Mouse (Mus musculus) intestine, postnatal 0 days (tissue): Measurements from ENCODE around the gene Krt1. TPM values are rescaled to one million over a fixed set of nuclear protein-coding genes. Genes with fewer than 3 reads are reported as not detected.

ENCODE experiments used
- ATAC-seq: fragments of 200-750 bp; cut with Nextera tagmentation; 2 replicates; pipeline ENCODE4 v1.8.0; 2017; ENCODE audit warnings: mild to moderate bottlenecking, moderate TSS enrichment, moderate library complexity
- H3K27ac ChIP-seq: fragments of 300-500 bp; sonication (generic); 2 replicates; pipeline ENCODE4 v1.5.1; 2014; ENCODE audit warnings: mild to moderate bottlenecking, low read depth, low read length, moderate library complexity
- H3K27me3 ChIP-seq: fragments of 300-500 bp; sonication (generic); replicated peaks from 2 replicates; pipeline ENCODE4 v1.6.1; 2014; ENCODE audit warnings: low read length, mixed read lengths; ENCODE audit not compliant: control insufficient read depth, insufficient read depth
- H3K36me3 ChIP-seq: fragments of 300-500 bp; sonication (generic); 2 replicates; pipeline ENCODE4 v1.6.1; 2014; ENCODE audit warnings: mild to moderate bottlenecking, moderate library complexity; ENCODE audit not compliant: control insufficient read depth, insufficient read depth
- H3K4me1 ChIP-seq: fragments of 300-500 bp; sonication (generic); replicated peaks from 2 replicates; pipeline ENCODE4 v1.6.1; 2014; ENCODE audit warnings: antibody characterized with exemption, low read length, mixed read lengths; ENCODE audit not compliant: control insufficient read depth, insufficient read depth
- H3K4me2 ChIP-seq: fragments of 300-500 bp; sonication (generic); replicated peaks from 2 replicates; pipeline ENCODE4 v1.6.1; 2014; ENCODE audit warnings: low read depth, mild to moderate bottlenecking, moderate library complexity
- H3K4me3 ChIP-seq: fragments of 300-500 bp; sonication (generic); 2 replicates; pipeline ENCODE4 v1.5.1; 2014; ENCODE audit warnings: low read depth, low read length
- H3K9ac ChIP-seq: fragments of 300-500 bp; sonication (generic); 2 replicates; pipeline ENCODE4 v1.6.1; 2014; ENCODE audit warnings: mild to moderate bottlenecking, low read depth, low read length
- H3K9me3 ChIP-seq: fragments of 300-500 bp; sonication (generic); 2 replicates; pipeline ENCODE4 v1.6.1; 2016; ENCODE audit warnings: mixed run types; ENCODE audit not compliant: control insufficient read depth
- CTCF ChIP-seq: sonication (generic); IDR thresholded peaks from 2 replicates; pipeline ENCODE4 v1.5.1; 2016; ENCODE audit warnings: low read depth, mild to moderate bottlenecking, control low read depth, antibody characterized with exemption, moderate library complexity
- WGBS: fragments of 180-500 bp; shearing (Covaris S2); extraction: QIAGEN DNeasy Blood & Tissue Kit; methylation state at CpG from one replicate; pipeline ENCODE4 v1.1.7; 2014; 5-methylcytosine and 5-hydroxymethylcytosine counted together
- microRNA-seq: library from miRNA; unstranded; fragments of <30 nt; microRNA quantifications from one replicate; pipeline ENCODE4, GENCODE M21; 2016
- polyA plus RNA-seq: library from polyadenylated mRNA; unstranded; fragments of >200 nt; fragmentation: Nextera tagmentation; extraction: Ambion mirVana; gene quantifications from 2 replicates; pipeline ENCODE4 v1.2.1, GENCODE M21; 2015

Krt1 gene
- polyA plus RNA-seq, 1 experiment from 2014 or later = 0.50 TPM

DNA sequence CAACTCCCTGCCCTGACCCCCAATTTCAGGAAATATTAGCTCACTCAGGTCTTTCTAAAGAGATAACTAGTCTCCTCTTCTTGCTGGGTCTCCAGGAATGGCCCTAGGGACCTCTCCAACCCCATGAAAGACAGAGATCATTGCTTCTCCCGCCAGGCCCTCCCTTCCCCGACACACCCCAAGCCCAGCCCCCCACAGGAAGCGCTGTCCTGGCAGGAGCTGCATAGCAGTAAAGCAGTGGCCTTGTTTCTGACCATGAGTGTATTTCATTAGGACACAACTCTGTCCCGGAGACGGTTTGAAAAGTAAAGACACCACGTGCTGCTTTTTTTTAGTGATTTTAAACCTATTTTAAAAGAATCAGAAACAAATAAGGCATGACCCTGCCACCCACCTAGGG is 17.5 kb downstream of the Krt1 start:
- no peak for TF ChIP-seq CTCF
- no peaks in the 10 kb centered on the region for H3K4me1 ChIP-seq
- no peaks in the 10 kb centered on the region for H3K27me3 ChIP-seq
- H3K4me3 ChIP-seq = no peak overlapping the region
- H3K36me3 ChIP-seq = no peaks in the 10 kb centered on the region
- no peak overlapping the region for H3K9ac ChIP-seq
- no peaks in the 10 kb centered on the region for H3K9me3 ChIP-seq
- ATAC-seq = no peak
- no peak overlapping the region for H3K27ac ChIP-seq
- no peak overlapping the region for H3K4me2 ChIP-seq
- WGBS = 38% methylated on average over 6 of the region's 6 CpGs

DNA sequence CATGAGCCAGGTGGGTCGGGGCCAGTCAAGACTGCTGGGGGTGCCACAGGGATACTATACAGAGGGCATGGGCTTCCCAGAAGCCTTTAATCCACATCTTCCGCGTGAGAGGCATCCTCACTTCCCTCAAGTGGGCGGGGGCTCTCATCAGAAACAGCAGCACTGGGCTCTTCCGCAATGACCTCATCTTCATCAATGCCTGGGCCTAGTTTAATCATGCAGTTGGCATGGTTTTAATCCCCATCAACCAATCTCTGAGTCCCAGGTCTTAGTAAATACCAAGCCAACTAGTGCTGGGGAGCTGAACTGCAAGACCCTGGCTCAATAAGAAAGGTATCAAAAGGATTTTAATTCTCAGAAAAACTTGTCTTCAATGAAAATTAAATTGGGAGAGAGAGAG is 21.2 kb downstream of the Krt1 start:
- no peak for TF ChIP-seq CTCF
- WGBS = 72% methylated on average over 5 of the region's 5 CpGs
- H3K9me3 ChIP-seq = no peaks in the 10 kb centered on the region
- H3K4me2 ChIP-seq = no peak overlapping the region
- H3K27me3 ChIP-seq = no peaks in the 10 kb centered on the region
- H3K27ac ChIP-seq = no peak overlapping the region
- no peak overlapping the region for H3K9ac ChIP-seq
- ATAC-seq = no peak
- no peak overlapping the region for H3K4me3 ChIP-seq
- no peaks in the 10 kb centered on the region for H3K4me1 ChIP-seq
- H3K36me3 ChIP-seq = no peaks in the 10 kb centered on the region

DNA sequence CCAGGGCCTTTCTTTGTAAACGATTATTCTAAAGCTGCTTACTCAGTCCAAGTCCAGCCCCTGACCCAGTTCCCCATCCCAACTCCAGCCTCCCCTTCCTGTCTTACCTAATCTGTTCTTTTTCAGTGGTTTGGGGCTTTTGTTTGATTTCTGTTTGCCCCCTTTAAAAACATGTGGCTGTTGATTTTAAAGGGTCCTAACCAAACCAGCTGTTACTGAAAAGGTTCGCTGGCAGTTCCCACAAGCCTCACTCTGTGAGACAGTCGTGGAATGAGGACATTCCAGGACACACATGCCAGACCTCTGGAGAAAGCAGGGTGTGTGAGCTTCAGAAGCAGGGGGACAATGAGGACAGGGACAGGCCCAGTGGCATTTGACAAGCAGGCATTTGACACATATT is 28.8 kb downstream of the Krt1 start:
- WGBS = 19% methylated on average over 3 of the region's 3 CpGs
- no peaks in the 10 kb centered on the region for H3K4me1 ChIP-seq
- no peak for TF ChIP-seq CTCF
- H3K36me3 ChIP-seq = no peaks in the 10 kb centered on the region
- H3K9ac ChIP-seq = no peak overlapping the region
- H3K9me3 ChIP-seq = no peaks in the 10 kb centered on the region
- H3K4me3 ChIP-seq = no peak overlapping the region
- H3K27ac ChIP-seq = no peak overlapping the region
- no peaks in the 10 kb centered on the region for H3K27me3 ChIP-seq
- ATAC-seq = no peak
- no peak overlapping the region for H3K4me2 ChIP-seq

DNA sequence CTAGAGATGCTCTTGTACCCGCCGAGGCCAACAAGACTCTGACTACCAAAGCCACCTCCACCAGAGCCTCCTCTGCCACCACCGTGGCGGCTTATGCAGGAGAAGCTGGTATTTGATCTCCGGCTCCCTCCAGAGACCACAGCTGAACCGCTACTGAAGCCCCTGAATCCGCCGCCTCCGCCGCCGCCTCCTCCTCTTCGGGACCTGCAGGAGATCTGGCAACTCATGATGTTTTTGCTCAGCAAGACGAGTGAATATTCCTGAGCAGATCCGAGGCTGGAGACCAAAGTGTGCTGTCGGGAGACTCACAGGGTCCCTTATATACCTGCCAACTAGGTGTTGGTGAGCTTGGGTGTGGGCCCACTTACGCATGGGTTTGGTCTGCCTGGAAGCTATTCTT is 32.7 kb downstream of the Krt1 start, which contains the start of gene Krt2:
Gene Krt2 (minus strand): TSS at position 295 of the 400 bp plus-strand sequence.
- Histone ChIP-seq H3K27me3 (no peaks in the 10 kb centered on the region), H3K4me2 (no peak within 1 kb of the TSS), H3K4me1 (no peaks in the 10 kb centered on the region), H3K27ac (no peak within 1 kb of the TSS), H3K4me3 (no peak within 1 kb of the TSS), H3K9ac (no peak within 1 kb of the TSS), H3K36me3 (no peaks in the 10 kb centered on the region), H3K9me3 (no peaks in the 10 kb centered on the region)
- WGBS = 71% methylated on average over 16 of the region's 16 CpGs
- no peak for TF ChIP-seq CTCF
- no peak for ATAC-seq

DNA sequence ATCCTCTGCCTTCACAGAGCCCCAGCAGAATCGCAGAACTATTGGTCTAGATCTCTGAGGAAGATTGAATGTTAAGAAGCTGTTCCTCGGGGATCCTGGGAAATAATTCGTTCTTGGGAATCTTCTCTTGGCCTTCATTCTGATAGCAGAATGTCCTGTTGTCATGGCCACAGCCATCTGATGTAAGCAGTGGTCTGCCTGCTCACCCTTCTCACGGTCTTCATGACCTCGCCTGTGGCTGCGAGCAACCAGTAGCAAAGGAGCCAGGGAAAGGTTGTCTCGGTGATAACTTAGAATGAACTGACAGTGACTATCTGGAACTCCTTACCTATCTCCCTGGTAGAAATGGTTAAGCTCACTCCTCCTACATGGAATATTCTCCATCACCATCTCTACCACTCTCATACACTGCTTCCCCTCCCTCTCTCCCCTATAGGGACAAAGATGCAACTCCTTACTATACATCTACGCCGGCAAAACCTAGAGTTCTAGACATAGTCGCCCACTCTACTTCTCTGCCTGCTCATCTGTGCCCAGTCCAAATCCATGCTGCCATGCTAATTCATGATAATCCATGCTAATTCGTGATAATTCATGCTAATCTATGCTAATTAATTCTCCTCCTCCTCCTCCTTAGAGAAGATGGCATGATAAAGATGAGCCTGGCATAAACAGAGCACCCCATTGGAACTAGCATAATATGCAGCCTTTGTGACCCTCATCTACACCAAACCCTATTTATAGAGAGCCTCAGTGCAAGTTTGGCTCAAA is 47.4 kb downstream of the Krt1 start:
- Histone ChIP-seq H3K4me2 (no peak overlapping the region), H3K9me3 (no peaks in the 10 kb centered on the region), H3K27me3 (no peaks in the 10 kb centered on the region), H3K9ac (no peak overlapping the region), H3K27ac (no peak overlapping the region), H3K36me3 (no peaks in the 10 kb centered on the region), H3K4me3 (no peak overlapping the region), H3K4me1 (no peaks in the 10 kb centered on the region)
- TF ChIP-seq CTCF = no peak
- 77% methylated on average over 11 of the region's 11 CpGs for WGBS
- ATAC-seq = no peak

DNA sequence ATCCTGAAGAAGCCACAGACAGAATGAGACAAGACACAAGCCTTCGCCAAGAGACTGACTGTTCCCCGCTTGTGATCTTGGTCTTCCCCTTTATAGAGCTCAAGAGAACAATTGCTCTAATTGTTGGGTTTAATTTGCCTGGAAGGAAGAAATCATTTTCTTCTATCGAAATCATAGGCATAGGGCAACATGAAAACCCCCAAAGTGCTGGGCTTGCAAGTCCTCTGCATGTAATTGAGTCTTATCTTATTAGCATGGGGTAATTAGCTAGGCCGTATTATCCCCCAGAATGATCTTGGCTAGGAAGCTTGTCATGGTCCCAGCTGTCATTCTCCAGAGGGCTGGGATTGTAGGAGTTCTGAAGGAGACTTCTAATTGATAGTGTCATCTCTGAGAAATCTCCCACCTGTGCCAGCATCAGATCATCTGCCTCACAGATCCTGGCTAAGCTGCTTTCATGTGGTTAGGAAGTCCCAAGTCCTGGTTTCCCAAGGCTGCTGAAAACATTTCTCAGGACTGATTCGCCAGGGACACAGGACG is 48.2 kb downstream of the Krt1 start, which contains the start of gene Krt73:
Gene Krt73 (minus strand): TSS at position 51 of the 540 bp plus-strand sequence.
- TF ChIP-seq CTCF = no peak
- no peaks in the 10 kb centered on the region for H3K36me3 ChIP-seq
- ATAC-seq = no peak
- H3K9me3 ChIP-seq = no peaks in the 10 kb centered on the region
- no peak within 1 kb of the TSS for H3K4me2 ChIP-seq
- no peak within 1 kb of the TSS for H3K9ac ChIP-seq
- no peak within 1 kb of the TSS for H3K4me3 ChIP-seq
- no peaks in the 10 kb centered on the region for H3K4me1 ChIP-seq
- no peaks in the 10 kb centered on the region for H3K27me3 ChIP-seq
- H3K27ac ChIP-seq = no peak within 1 kb of the TSS
- WGBS = 77% methylated on average over 6 of the region's 6 CpGs

Small RNA genes within 50 kb of the gene (microRNA-seq; reads per million reads assigned to microRNA genes)
- gene Gm44356 = not detected

Other genes starting within 250 kb of the Krt1 start
- 0.07 TPM in 1 of 2 replicates, not detected in the other for gene Gm5414, start 222.6 kb downstream of the Krt1 start, polyA plus RNA-seq
- not detected in 2 replicates for gene Gm5478, start 203.4 kb downstream of the Krt1 start, polyA plus RNA-seq
- 0.34 TPM in 1 of 2 replicates, not detected in the other for gene Krt6b, start 170.5 kb downstream of the Krt1 start, polyA plus RNA-seq
- gene Krt6a, start 156.5 kb downstream of the Krt1 start, polyA plus RNA-seq = 0.25 TPM in 2 replicates
- gene Krt5, start 137.9 kb downstream of the Krt1 start, polyA plus RNA-seq = 0.08 TPM in 1 of 2 replicates, not detected in the other
- not detected in 2 replicates for gene Krt71, start 107.7 kb downstream of the Krt1 start, polyA plus RNA-seq
- gene Krt72, start 64.3 kb downstream of the Krt1 start, polyA plus RNA-seq = not detected in 2 replicates
- gene Krt73, start 48.4 kb downstream of the Krt1 start, polyA plus RNA-seq = not detected in 2 replicates
- gene Krt2, start 32.6 kb downstream of the Krt1 start, polyA plus RNA-seq = not detected in 2 replicates
- gene Krt77, start 18.9 kb upstream of the Krt1 start, polyA plus RNA-seq = not detected in 2 replicates
- gene Krt76, start 42.1 kb upstream of the Krt1 start, polyA plus RNA-seq = not detected in 2 replicates
- gene Krt4, start 73.9 kb upstream of the Krt1 start, polyA plus RNA-seq = 0.17 TPM in 1 of 2 replicates, not detected in the other
- 0.21 and 0.27 TPM in 2 replicates for gene Krt79, start 89.5 kb upstream of the Krt1 start, polyA plus RNA-seq
- 0.03 and 0.07 TPM in 2 replicates for gene Krt78, start 103.5 kb upstream of the Krt1 start, polyA plus RNA-seq
- gene Krt8, start 153.7 kb upstream of the Krt1 start, polyA plus RNA-seq = 940 and 1,037 TPM in 2 replicates
- 364 and 368 TPM in 2 replicates for gene Krt18, start 177.4 kb upstream of the Krt1 start, polyA plus RNA-seq
- gene Eif4b, start 223.0 kb upstream of the Krt1 start, polyA plus RNA-seq = 47.8 and 53.0 TPM in 2 replicates
- gene Tns2, start 249.6 kb upstream of the Krt1 start, polyA plus RNA-seq = 11.7 and 15.0 TPM in 2 replicates